Mouse (Mus musculus) forebrain, postnatal 0 days (tissue): ENCODE results near the gene Rnf126. TPM values are rescaled to one million over a fixed set of nuclear protein-coding genes. Genes with fewer than 3 reads are reported as not detected.

Experiments used
- ATAC-seq: fragments of 200-750 bp; cut with Nextera tagmentation; 2 replicates; pipeline ENCODE4 v1.8.0; 2017; ENCODE audit warnings: mild to moderate bottlenecking, moderate library complexity
- DNase-seq: peaks from one replicate; pipeline ENCODE4 v3.0.0-alpha.2; 2015
- H3K27ac ChIP-seq: fragments of 300-500 bp; sonication (generic); 2 replicates; pipeline ENCODE4 v1.5.1; 2014; ENCODE audit warnings: low read depth, mild to moderate bottlenecking, antibody characterized with exemption, low read length, moderate library complexity, mixed read lengths
- H3K27me3 ChIP-seq: fragments of 300-500 bp; sonication (generic); 2 replicates; pipeline ENCODE4 v1.6.1; 2014; ENCODE audit warnings: mild to moderate bottlenecking, low read length, mixed read lengths; ENCODE audit not compliant: insufficient read depth
- H3K36me3 ChIP-seq: fragments of 300-500 bp; sonication (generic); 2 replicates; pipeline ENCODE4 v1.6.1; 2014; ENCODE audit warnings: mild to moderate bottlenecking, moderate library complexity; ENCODE audit not compliant: insufficient read depth
- H3K4me1 ChIP-seq: fragments of 300-500 bp; sonication (generic); 2 replicates; pipeline ENCODE4 v1.6.1; 2014; ENCODE audit warnings: antibody characterized with exemption; ENCODE audit not compliant: insufficient read depth
- H3K4me2 ChIP-seq: fragments of 300-500 bp; sonication (generic); 2 replicates; pipeline ENCODE4 v1.6.1; 2014; ENCODE audit warnings: low read depth, mild to moderate bottlenecking, moderate library complexity
- H3K4me3 ChIP-seq: fragments of 300-500 bp; sonication (generic); 2 replicates; pipeline ENCODE4 v1.5.1; 2014; ENCODE audit warnings: low read depth, low read length, mixed read lengths
- H3K9ac ChIP-seq: fragments of 300-500 bp; sonication (generic); 2 replicates; pipeline ENCODE4 v1.6.1; 2014; ENCODE audit warnings: mild to moderate bottlenecking
- H3K9me3 ChIP-seq: fragments of 300-500 bp; sonication (generic); 2 replicates; pipeline ENCODE4 v1.6.1; 2016; ENCODE audit warnings: low read length
- CTCF ChIP-seq: sonication (generic); IDR thresholded peaks from 2 replicates; pipeline ENCODE4 v1.5.1; 2016; ENCODE audit warnings: antibody characterized with exemption, control low read depth, low read depth
- WGBS: fragments of 180-500 bp; shearing (Covaris S2); extraction: QIAGEN DNeasy Blood & Tissue Kit; methylation state at CpG from one replicate; pipeline ENCODE4 v1.1.7; 2014; 5-methylcytosine and 5-hydroxymethylcytosine counted together
- polyA plus RNA-seq: library from polyadenylated mRNA; unstranded; fragments of >200 nt; fragmentation: Nextera tagmentation; extraction: Ambion mirVana; gene quantifications from 2 replicates; pipeline ENCODE4 v1.2.1, GENCODE M21; 2015
- total RNA-seq: library from RNA; depleted of rRNA; stranded (reverse); fragments of >200 nt; gene quantifications from 2 replicates; pipeline ENCODE4 v1.2.3, GENCODE M21; 2014

The Rnf126 gene
- total and polyA plus RNA-seq, 2 experiments from 2014 or later, result 88.3 to 131 TPM

GRCm38 (mm10) chr10:79743650-79744365, 22.9 kb downstream of the Rnf126 start:
- 94% methylated on average over 15 of the region's 15 CpGs for WGBS
- Histone ChIP-seq H3K9me3 (peaks cover 9% of the 10 kb centered on the region; the same call in 1 of the 2 replicates), H3K27me3 (no peaks in the 10 kb centered on the region), H3K27ac (no peak overlapping the region), H3K4me1 (peaks cover 8% of the 10 kb centered on the region; the same call in 1 of the 2 replicates), H3K36me3 (peaks cover 45% of the 10 kb centered on the region), H3K4me2 (no peak overlapping the region), H3K4me3 (no peak overlapping the region), H3K9ac (no peak overlapping the region)
- ATAC-seq, result no peak
- no peak for DNase-seq
- TF ChIP-seq CTCF, result no peak

GRCm38 (mm10) chr10:79743161-79743560, 23.6 kb downstream of the Rnf126 start:
- ATAC-seq, result no peak
- TF ChIP-seq CTCF, result no peak
- H3K27me3 ChIP-seq, result no peaks in the 10 kb centered on the region
- no peak overlapping the region for H3K9ac ChIP-seq
- H3K4me2 ChIP-seq, result no peak overlapping the region
- peaks cover 8% of the 10 kb centered on the region; the same call in 1 of the 2 replicates for H3K4me1 ChIP-seq
- H3K4me3 ChIP-seq, result no peak overlapping the region
- no peak for DNase-seq
- 91% methylated on average over 11 of the region's 11 CpGs for WGBS
- peaks cover 13% of the 10 kb centered on the region; the same call in 1 of the 2 replicates for H3K9me3 ChIP-seq
- H3K27ac ChIP-seq, result no peak overlapping the region
- H3K36me3 ChIP-seq, result peaks cover 52% of the 10 kb centered on the region

GRCm38 (mm10) chr10:79740863-79741262, 25.9 kb downstream of the Rnf126 start:
- no peak overlapping the region for H3K4me3 ChIP-seq
- H3K27ac ChIP-seq, result no peak overlapping the region
- peak; percentile 19; the same call in 1 of the 2 replicates for ATAC-seq
- H3K9me3 ChIP-seq, result peaks cover 13% of the 10 kb centered on the region; the same call in 1 of the 2 replicates
- no peaks in the 10 kb centered on the region for H3K27me3 ChIP-seq
- 0 out of 2 replicates have a peak, but pooled peaks cover 5% of the 10 kb centered on the region for H3K4me1 ChIP-seq
- no peak for DNase-seq
- no peak overlapping the region for H3K9ac ChIP-seq
- H3K36me3 ChIP-seq, result peaks cover 75% of the 10 kb centered on the region
- no peak overlapping the region for H3K4me2 ChIP-seq
- peak; percentile 32; the same call in 1 of the 2 replicates for TF ChIP-seq CTCF
- WGBS, result 59% methylated on average over 11 of the region's 11 CpGs

- 97% methylated on average over 28 of the region's 28 CpGs for WGBS
- peaks cover 13% of the 10 kb centered on the region; the same call in 1 of the 2 replicates for H3K9me3 ChIP-seq
- no peak overlapping the region for H3K4me3 ChIP-seq
- ATAC-seq, result no peak
- no peak for TF ChIP-seq CTCF
- no peak overlapping the region for H3K9ac ChIP-seq
- no peaks in the 10 kb centered on the region for H3K27me3 ChIP-seq
- no peak overlapping the region for H3K4me2 ChIP-seq
- peaks cover 90% of the 10 kb centered on the region for H3K36me3 ChIP-seq
- H3K27ac ChIP-seq, result no peak overlapping the region
- DNase-seq, result no peak
- H3K4me1 ChIP-seq, result no peaks in the 10 kb centered on the region
Measured at GRCm38 (mm10) chr10:79739234-79739633, 27.5 kb downstream of the Rnf126 start.

GRCm38 (mm10) chr10:79738259-79738658, 28.5 kb downstream of the Rnf126 start:
- DNase-seq (no peak), ATAC-seq (no peak)
- peak; percentile 53 for TF ChIP-seq CTCF
- H3K4me2 ChIP-seq, result no peak overlapping the region
- peaks cover 13% of the 10 kb centered on the region; the same call in 1 of the 2 replicates for H3K9me3 ChIP-seq
- H3K4me1 ChIP-seq, result no peaks in the 10 kb centered on the region
- H3K4me3 ChIP-seq, result no peak overlapping the region
- peaks cover 92% of the 10 kb centered on the region for H3K36me3 ChIP-seq
- H3K27me3 ChIP-seq, result no peaks in the 10 kb centered on the region
- H3K9ac ChIP-seq, result no peak overlapping the region
- H3K27ac ChIP-seq, result no peak overlapping the region
- WGBS, result 89% methylated on average over 10 of the region's 10 CpGs

GRCm38 (mm10) chr10:79736706-79737105, 30.0 kb downstream of the Rnf126 start:
- 93% methylated on average over 14 of the region's 14 CpGs for WGBS
- H3K27me3 ChIP-seq, result no peaks in the 10 kb centered on the region
- H3K4me2 ChIP-seq, result no peak overlapping the region
- no peak overlapping the region for H3K9ac ChIP-seq
- ATAC-seq, result no peak
- DNase-seq, result no peak
- peaks cover 91% of the 10 kb centered on the region for H3K36me3 ChIP-seq
- no peaks in the 10 kb centered on the region for H3K4me1 ChIP-seq
- TF ChIP-seq CTCF, result no peak
- peaks cover 13% of the 10 kb centered on the region; the same call in 1 of the 2 replicates for H3K9me3 ChIP-seq
- no peak overlapping the region for H3K27ac ChIP-seq
- H3K4me3 ChIP-seq, result no peak overlapping the region

DNA sequence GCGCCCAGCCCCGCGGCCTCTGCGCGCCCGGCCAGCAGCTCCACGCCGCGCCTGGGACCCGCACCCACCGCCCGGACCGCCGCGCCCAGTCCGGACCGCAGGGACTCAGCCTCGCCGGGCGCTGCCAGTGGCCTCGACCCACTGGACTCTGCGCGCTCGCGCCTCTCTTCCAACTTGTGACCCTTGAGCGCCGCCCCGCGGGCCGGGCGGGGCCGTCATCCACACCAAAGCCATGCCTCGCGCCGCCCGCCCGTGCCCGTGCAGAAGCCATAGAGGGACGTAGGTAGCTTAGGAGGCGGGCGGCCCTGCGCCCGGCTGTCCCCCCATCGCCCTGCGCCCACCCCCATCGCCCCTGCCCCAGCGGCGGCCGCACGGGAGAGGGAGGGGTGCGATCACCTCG, 31.4 kb downstream of the Rnf126 start:
- TF ChIP-seq CTCF, result no peak
- Histone ChIP-seq H3K9me3 (peaks cover 13% of the 10 kb centered on the region; the same call in 1 of the 2 replicates), H3K27ac (no peak overlapping the region), H3K9ac (no peak overlapping the region), H3K4me2 (no peak overlapping the region), H3K36me3 (peaks cover 81% of the 10 kb centered on the region), H3K4me1 (no peaks in the 10 kb centered on the region), H3K4me3 (no peak overlapping the region), H3K27me3 (no peaks in the 10 kb centered on the region)
- 41% methylated on average over 42 of the region's 52 CpGs for WGBS
- no peak for DNase-seq
- ATAC-seq, result no peak
